Mouse (Mus musculus) embryonic facial prominence, embryonic 13.5 days (tissue): ENCODE data around the gene Elmo3. TPM values are rescaled to one million over a fixed set of nuclear protein-coding genes. Genes with fewer than 3 reads are reported as not detected.
"Not testable (repeated sequence)": the region's sequence is repeated elsewhere in the genome, so short reads cannot be mapped to it uniquely, and the experiment has no call there.

ENCODE experiments used
- ATAC-seq: fragments of 200-750 bp; cut with Nextera tagmentation; 2 replicates; pipeline ENCODE4 v1.8.0; 2017; ENCODE audit warnings: low read depth; ENCODE audit not compliant: insufficient number of reproducible peaks, insufficient read depth, low FRiP score, low TSS enrichment
- H3K27ac ChIP-seq: fragments of 300-500 bp; sonication (generic); 2 replicates; pipeline ENCODE4 v1.5.1; 2015; ENCODE audit warnings: moderate library complexity, mild to moderate bottlenecking, inconsistent platforms
- H3K27me3 ChIP-seq: fragments of 300-500 bp; sonication (generic); 2 replicates; pipeline ENCODE4 v1.6.1; 2015; ENCODE audit warnings: mild to moderate bottlenecking, inconsistent platforms
- H3K36me3 ChIP-seq: fragments of 300-500 bp; sonication (generic); 2 replicates; pipeline ENCODE4 v1.6.1; 2015; ENCODE audit warnings: mild to moderate bottlenecking, inconsistent platforms
- H3K4me1 ChIP-seq: fragments of 300-500 bp; sonication (generic); 2 replicates; pipeline ENCODE4 v1.6.1; 2015; ENCODE audit warnings: inconsistent platforms
- H3K4me2 ChIP-seq: fragments of 300-500 bp; sonication (generic); 2 replicates; pipeline ENCODE4 v1.6.1; 2015; ENCODE audit warnings: moderate library complexity, mild to moderate bottlenecking, inconsistent platforms
- H3K4me3 ChIP-seq: fragments of 300-500 bp; sonication (generic); 2 replicates; pipeline ENCODE4 v1.5.1; 2015; ENCODE audit warnings: mild to moderate bottlenecking, inconsistent platforms
- H3K9ac ChIP-seq: fragments of 300-500 bp; sonication (generic); 2 replicates; pipeline ENCODE4 v1.6.1; 2015; ENCODE audit warnings: mild to moderate bottlenecking, inconsistent platforms
- H3K9me3 ChIP-seq: fragments of 300-500 bp; sonication (generic); 2 replicates; pipeline ENCODE4 v1.6.1; 2016; ENCODE audit warnings: inconsistent platforms
- WGBS: fragments of 180-500 bp; shearing (Covaris S2); methylation state at CpG from one replicate; pipeline ENCODE4 v1.1.7; 2015; ENCODE audit warnings: mixed read lengths; 5-methylcytosine and 5-hydroxymethylcytosine counted together
- polyA plus RNA-seq: library from polyadenylated mRNA; unstranded; fragments of >200 nt; fragmentation: Nextera tagmentation; extraction: Ambion mirVana; gene quantifications from 2 replicates; pipeline ENCODE4 v1.2.1, GENCODE M21; 2015

Elmo3 gene
- polyA plus RNA-seq, 1 experiment from 2014 or later, result 6.0 TPM

DNA sequence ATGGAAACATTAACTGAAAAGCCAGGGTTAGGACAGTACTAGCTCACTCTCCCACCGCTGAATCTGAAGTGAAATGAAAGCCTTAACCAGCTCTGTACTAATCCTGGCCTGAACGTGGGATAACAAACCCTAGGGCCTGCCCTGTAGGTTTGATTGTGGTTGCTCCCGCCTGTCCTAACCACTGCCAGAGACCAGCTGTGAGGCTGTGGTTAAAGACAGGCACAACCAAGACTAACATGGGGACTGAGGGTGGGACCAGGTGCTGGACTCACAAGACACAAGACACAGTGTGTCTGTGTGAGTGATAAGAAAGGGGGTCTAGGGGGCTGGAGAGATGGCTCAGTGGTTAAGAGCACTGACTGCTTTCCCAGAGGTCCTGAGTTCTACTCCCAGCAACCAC is 24.8 kb upstream of the Elmo3 start:
- H3K4me2 ChIP-seq, result no peak overlapping the region
- no peak overlapping the region for H3K9ac ChIP-seq
- no peak for ATAC-seq
- H3K36me3 ChIP-seq, result peaks cover 43% of the 10 kb centered on the region
- H3K27me3 ChIP-seq, result peaks cover 58% of the 10 kb centered on the region
- H3K27ac ChIP-seq, result no peak overlapping the region
- H3K4me3 ChIP-seq, result no peak overlapping the region
- H3K9me3 ChIP-seq, result no peaks in the 10 kb centered on the region
- 57% methylated on average over 3 of the region's 3 CpGs for WGBS
- peaks cover 23% of the 10 kb centered on the region for H3K4me1 ChIP-seq

DNA sequence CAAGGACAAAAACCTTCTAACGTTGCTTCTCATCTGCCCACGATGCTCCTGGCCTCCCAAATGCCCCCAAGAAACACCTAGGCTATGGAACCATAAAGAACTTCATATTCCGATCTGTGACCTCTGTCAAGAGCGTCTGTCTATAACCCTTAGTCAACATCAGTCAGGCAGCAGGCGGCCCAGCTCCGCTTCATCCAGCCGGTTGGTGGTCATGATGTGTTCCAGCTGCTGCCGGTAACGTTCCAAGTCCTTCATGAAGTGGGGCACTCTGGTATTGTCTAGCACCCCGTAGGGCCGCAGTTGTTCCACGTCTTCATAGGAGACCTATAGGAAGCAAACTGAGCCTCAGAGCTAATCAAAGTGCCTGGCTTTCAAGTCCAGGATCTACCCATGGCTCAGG is 23.6 kb upstream of the Elmo3 start:
- H3K27me3 ChIP-seq, result peaks cover 46% of the 10 kb centered on the region
- WGBS, result 87% methylated on average over 12 of the region's 12 CpGs

DNA sequence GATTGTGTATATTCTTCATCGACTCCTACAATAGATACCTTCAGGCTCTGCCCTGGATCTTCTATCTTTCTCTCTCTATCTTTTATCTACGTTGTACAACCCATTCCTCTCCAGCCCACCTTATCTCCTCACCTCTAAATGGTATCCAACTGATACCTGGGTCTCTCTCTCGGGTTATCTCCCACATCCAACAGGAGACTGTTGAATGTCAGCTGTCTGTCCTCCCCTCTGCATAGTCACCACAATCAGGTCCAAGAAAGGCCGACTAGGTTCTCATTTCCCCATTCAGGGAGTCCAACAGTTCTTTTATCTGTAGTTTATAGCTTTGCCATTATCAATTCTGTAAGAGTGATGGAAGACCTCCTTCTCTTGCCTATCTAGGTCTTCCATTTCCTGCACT is 23.2 kb upstream of the Elmo3 start:
- H3K27me3 ChIP-seq, result peaks cover 42% of the 10 kb centered on the region
- H3K4me3 ChIP-seq, result no peak overlapping the region
- ATAC-seq, result no peak
- WGBS, result 93% methylated on average over 4 of the region's 4 CpGs
- H3K36me3 ChIP-seq, result peaks cover 45% of the 10 kb centered on the region
- H3K27ac ChIP-seq, result no peak overlapping the region
- no peak overlapping the region for H3K9ac ChIP-seq
- peaks cover 13% of the 10 kb centered on the region for H3K4me1 ChIP-seq
- H3K4me2 ChIP-seq, result no peak overlapping the region
- H3K9me3 ChIP-seq, result no peaks in the 10 kb centered on the region

More for the DNA sequence above, 23.6 kb upstream of the Elmo3 start:
- Histone ChIP-seq H3K4me2 (no peak overlapping the region), H3K4me1 (peaks cover 15% of the 10 kb centered on the region), H3K9ac (no peak overlapping the region), H3K27ac (no peak overlapping the region), H3K36me3 (peaks cover 45% of the 10 kb centered on the region), H3K4me3 (no peak overlapping the region), H3K9me3 (no peaks in the 10 kb centered on the region)
- ATAC-seq, result no peak

DNA sequence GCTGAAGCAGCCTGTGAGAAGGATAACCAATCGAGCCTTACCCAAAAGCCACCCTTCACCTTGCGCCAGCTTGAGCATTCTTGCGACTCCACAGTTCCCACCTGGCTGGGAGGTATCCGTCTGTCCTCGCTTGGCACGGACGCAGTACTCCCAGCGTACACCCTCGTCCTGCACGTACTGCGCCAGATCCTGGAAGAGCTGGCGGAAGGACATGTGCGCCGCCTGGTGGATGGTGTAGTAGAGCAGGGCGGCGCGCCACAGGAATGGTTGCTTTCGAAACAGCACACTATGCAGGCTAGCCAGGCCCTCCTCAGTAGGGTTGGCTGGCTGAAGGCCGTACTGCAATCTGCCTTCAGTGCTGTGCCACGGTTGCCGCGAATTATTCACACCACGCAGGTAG is 22.3 kb upstream of the Elmo3 start:
- H3K27me3 ChIP-seq, result peaks cover 33% of the 10 kb centered on the region
- H3K4me3 ChIP-seq, result no peak overlapping the region
- H3K4me1 ChIP-seq, result peaks cover 16% of the 10 kb centered on the region
- no peak overlapping the region for H3K4me2 ChIP-seq
- 26% methylated on average over 23 of the region's 23 CpGs for WGBS
- peaks cover 45% of the 10 kb centered on the region for H3K36me3 ChIP-seq
- H3K9ac ChIP-seq, result 0 out of 2 replicates have a peak overlapping the region, but pooled peaks have one; percentile 6
- ATAC-seq, result no peak
- H3K27ac ChIP-seq, result no peak overlapping the region
- H3K9me3 ChIP-seq, result no peaks in the 10 kb centered on the region

DNA sequence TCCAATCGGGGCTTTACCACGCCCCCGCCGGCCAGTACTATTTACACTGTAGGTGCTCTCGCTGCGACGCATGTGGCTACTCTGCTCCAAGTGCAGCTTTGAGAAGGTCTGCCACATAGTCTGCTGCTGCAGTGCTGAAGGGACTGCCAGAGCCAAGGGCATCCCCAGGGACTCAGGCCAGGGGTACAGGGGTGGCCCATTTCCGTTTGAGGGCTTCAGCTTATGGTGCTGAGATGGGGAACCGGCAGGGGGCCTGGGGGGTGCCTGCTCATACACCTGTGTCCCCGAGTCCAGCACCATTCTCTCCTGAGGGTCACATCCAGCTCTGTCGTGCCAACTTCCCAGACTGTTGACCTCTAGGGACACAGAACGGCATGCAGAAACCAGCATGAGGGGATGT is 19.9 kb upstream of the Elmo3 start:
- H3K9ac ChIP-seq, result 0 out of 2 replicates have a peak overlapping the region, but pooled peaks have one; percentile 36
- no peaks in the 10 kb centered on the region for H3K9me3 ChIP-seq
- peaks cover 18% of the 10 kb centered on the region for H3K27me3 ChIP-seq
- peaks cover 39% of the 10 kb centered on the region for H3K36me3 ChIP-seq
- WGBS, result 43% methylated on average over 12 of the region's 12 CpGs
- H3K4me3 ChIP-seq, result no peak overlapping the region
- no peak overlapping the region for H3K27ac ChIP-seq
- H3K4me2 ChIP-seq, result no peak overlapping the region
- ATAC-seq, result no peak
- H3K4me1 ChIP-seq, result peaks cover 28% of the 10 kb centered on the region

DNA sequence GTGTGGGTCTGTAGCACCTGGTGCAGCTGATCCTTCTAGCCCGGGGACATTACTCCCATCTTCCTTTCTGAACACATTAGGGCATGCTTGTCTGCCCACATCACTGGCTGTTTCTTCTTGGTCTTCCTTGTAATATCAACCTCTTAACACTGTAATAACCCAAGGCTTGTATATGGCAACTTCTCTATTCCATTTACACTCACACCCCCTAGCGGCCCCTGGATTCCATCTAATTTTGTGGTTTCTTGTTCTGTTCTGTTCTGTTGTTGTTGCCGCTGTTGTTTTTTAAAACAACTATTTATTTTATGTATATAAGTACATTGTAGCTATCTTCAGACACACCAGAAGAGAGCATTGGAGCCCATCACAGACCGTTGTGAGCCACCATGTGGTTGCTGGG is 18.5 kb upstream of the Elmo3 start:
- ATAC-seq, result no peak
- Histone ChIP-seq H3K36me3 (peaks cover 30% of the 10 kb centered on the region), H3K27me3 (peaks cover 13% of the 10 kb centered on the region)

DNA sequence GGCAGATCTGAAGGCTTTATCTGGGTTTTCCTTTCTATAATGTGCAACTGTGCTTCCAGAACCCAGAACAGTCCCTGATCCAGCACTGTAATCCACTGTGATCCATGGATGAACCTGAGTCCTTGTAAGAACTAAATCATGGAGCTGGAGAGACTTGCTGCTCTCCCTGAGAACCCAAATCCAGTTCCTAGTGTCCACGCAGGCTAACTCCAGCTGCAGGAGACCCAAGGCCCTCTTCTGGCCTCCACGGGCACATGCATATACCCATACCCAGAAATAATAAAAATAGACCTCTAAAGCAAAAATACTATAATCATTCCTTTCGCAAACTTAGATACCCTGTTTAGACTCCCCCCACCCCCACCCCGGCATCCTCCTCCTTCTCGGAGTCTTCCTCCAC is 17.2 kb upstream of the Elmo3 start:
- Histone ChIP-seq H3K4me3 (peak overlapping the region; percentile 56), H3K27me3 (peaks cover 24% of the 10 kb centered on the region), H3K9ac (peak overlapping the region; percentile 75; the same call in 1 of the 2 replicates), H3K36me3 (peaks cover 17% of the 10 kb centered on the region), H3K4me1 (peaks cover 31% of the 10 kb centered on the region), H3K4me2 (peak overlapping the region; percentile 84), H3K27ac (no peak overlapping the region), H3K9me3 (no peaks in the 10 kb centered on the region)
- no peak for ATAC-seq
- 86% methylated on average over 5 of the region's 5 CpGs for WGBS

More for the DNA sequence above, 18.5 kb upstream of the Elmo3 start:
- Histone ChIP-seq H3K4me3 (no peak overlapping the region), H3K4me2 (no peak overlapping the region), H3K4me1 (peaks cover 31% of the 10 kb centered on the region), H3K9me3 (no peaks in the 10 kb centered on the region), H3K9ac (no peak overlapping the region), H3K27ac (no peak overlapping the region)
- 86% methylated on average over 4 of the region's 4 CpGs for WGBS

DNA sequence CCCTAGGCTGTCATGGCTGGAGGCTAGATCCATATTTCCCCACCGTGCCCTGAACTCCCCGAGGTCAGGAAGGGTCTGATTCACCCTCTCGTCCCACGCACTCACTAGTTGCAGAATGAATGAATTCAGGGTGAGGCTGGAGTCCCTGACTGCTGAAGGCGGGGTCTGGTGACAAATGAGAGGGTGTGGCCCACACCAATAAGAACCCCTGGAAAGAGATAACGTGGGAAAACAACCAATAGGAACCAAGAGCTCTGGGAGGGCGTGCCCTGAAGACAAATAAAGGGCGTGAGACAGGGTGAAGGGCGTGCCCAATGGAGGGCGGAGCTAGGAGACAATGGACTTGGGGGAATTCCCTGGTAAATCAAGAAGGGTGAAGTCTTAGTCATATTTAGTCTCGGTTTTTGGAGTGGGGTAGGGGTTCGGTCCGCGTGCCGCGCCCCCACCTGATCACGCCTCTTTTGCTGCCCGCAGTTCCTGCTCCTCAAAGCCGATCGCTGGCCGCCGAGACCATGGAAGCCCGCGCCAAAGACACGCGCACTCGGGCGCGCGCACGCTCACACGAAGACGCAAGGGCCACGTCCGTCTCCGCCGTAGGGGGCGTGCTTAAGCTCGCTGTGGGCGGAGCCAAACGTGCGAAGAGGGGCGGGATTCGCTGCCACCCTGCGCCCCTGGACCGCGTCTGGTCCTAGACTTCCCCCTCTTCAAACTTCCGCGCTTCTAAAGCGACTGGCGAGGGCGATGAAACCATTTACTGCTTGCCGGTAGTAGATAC is 16.3 kb upstream of the Elmo3 start:
- Histone ChIP-seq H3K4me2 (peak overlapping the region; percentile 84), H3K4me1 (peaks cover 31% of the 10 kb centered on the region), H3K36me3 (peaks cover 12% of the 10 kb centered on the region), H3K27me3 (peaks cover 29% of the 10 kb centered on the region), H3K9ac (peak overlapping the region; percentile 75), H3K9me3 (no peaks in the 10 kb centered on the region), H3K27ac (peak overlapping the region; percentile 83), H3K4me3 (peak overlapping the region; percentile 56)
- under 1% methylated on average over 53 of the region's 53 CpGs for WGBS
- ATAC-seq, result peak; percentile 90

DNA sequence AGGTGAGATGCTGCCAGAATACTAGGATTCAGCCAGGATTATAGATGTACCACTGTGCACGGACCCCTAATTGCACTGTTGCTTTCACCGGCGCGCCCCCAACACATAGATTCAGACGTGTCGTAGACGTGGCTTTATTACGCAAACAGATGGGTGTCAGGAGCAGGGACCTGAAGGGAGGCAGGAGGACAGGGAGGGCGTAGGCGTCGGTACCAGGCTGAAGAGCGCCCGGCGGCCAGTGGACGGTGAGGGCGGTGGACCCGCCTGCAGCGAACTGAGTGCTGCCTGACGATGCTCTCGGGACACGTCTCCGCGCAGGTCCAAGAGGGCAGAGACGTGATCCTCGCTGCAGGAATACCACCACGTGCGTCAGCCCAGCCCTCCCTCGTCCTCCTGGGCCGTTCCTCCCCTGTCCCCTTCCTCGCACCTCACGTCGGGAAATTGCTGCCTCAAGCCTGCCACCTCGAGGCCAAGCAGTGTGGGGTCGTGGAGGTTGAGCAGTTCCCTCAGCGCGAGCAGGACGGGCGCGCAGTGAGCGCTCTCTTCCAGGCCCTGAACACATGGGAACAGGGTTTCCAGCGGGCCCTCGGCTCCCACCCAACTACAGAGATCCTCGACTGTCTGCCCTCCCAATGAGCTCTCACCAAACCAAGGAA is 15.5 kb upstream of the Elmo3 start, which contains the start of gene 4931428F04Rik:
TSS of gene 4931428F04Rik (minus strand) at position 60 of the 656 bp plus-strand sequence.
- H3K4me1 ChIP-seq, result peaks cover 31% of the 10 kb centered on the region
- H3K9ac ChIP-seq, result peak within 1 kb of the TSS; percentile 75
- H3K36me3 ChIP-seq, result peaks cover 7% of the 10 kb centered on the region
- no peaks in the 10 kb centered on the region for H3K9me3 ChIP-seq
- peak within 1 kb of the TSS; percentile 56 for H3K4me3 ChIP-seq
- peak within 1 kb of the TSS; percentile 84 for H3K4me2 ChIP-seq
- H3K27me3 ChIP-seq, result peaks cover 29% of the 10 kb centered on the region
- peak within 1 kb of the TSS; percentile 83 for H3K27ac ChIP-seq
- no peak; the same call in 1 of the 2 replicates for ATAC-seq
- 1% methylated on average over 41 of the region's 43 CpGs for WGBS

DNA sequence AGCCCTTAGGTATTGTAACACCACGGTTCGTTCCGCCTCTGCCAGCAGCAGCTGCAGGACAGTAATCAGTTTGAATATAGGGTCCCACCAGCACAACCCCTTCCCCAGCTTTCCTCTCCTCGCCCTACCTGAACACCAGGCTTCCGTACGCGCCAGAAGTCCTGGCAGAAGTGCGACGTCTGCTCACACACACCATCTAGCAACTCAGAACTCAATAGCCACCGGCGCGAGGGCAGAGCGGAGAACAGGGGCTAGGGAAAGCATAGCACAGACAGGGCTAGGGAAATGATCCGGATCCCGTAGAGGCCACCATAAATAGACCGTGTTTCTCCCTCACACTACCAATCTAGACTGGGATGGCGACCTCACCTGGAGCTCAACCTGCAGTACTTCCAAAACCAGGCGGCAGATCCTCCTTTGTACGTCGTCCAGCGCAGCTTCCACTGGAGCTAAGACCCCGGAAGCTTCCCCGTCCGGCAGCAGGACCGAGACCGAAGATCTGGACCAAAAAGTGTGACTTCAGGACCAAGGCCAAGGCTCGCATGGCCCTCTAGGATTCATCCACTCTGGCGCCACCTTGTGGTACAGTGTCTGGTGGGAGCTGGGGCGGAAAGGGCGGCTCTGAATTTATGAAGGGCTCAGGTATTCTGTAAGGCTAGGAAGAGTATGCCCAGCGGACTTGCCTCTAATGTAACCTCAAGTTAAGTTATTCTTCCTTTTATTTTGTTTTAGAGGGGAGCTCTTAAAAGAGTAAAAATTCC is 14.7 kb upstream of the Elmo3 start:
- peaks cover 31% of the 10 kb centered on the region for H3K4me1 ChIP-seq
- 5% methylated on average over 31 of the region's 31 CpGs for WGBS

DNA sequence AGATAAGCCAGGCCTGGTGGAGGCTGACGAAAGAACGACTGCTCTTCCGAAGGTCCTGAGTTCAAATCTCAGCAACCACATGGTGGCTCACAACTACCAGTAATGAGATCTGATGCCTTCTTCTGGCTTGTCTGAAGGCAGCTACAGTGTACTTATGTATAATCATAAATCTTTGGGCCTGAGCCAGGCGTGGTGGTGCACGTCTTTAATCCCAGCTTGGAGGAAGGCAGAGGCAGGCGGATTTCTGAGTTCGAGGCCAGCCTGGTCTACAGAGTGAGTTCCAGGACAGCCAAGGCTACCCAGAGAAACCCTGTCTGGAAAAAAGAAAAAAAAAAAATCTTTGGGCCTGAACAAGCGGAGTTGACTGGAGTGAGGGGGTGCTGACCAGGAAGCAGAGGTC is 14.0 kb upstream of the Elmo3 start:
- not testable (repeated sequence) for H3K36me3 ChIP-seq, ATAC-seq, H3K4me2 ChIP-seq, H3K4me3 ChIP-seq, H3K9ac ChIP-seq, H3K9me3 ChIP-seq, H3K27ac ChIP-seq
- Histone ChIP-seq H3K4me1 (peaks cover 27% of the 10 kb centered on the region), H3K27me3 (peaks cover 29% of the 10 kb centered on the region)
- 85% methylated on average over 8 of the region's 8 CpGs for WGBS

More for the DNA sequence above, 14.7 kb upstream of the Elmo3 start:
- no peak for ATAC-seq
- Histone ChIP-seq H3K9ac (no peak overlapping the region), H3K4me3 (peak overlapping the region; percentile 56), H3K27ac (no peak overlapping the region), H3K27me3 (peaks cover 29% of the 10 kb centered on the region), H3K36me3 (peaks cover under 1% of the 10 kb centered on the region; the same call in 1 of the 2 replicates), H3K9me3 (no peaks in the 10 kb centered on the region), H3K4me2 (peak overlapping the region; percentile 84)
